Mouse (Mus musculus) ovary, postnatal 10 days (tissue): ENCODE measurements around the gene Ptprn2.

Experiments
- DNase-seq: peaks from one replicate; pipeline ENCODE4 v3.0.0; 2022; ENCODE audit warnings: low spot score

Gene Ptprn2

DNA sequence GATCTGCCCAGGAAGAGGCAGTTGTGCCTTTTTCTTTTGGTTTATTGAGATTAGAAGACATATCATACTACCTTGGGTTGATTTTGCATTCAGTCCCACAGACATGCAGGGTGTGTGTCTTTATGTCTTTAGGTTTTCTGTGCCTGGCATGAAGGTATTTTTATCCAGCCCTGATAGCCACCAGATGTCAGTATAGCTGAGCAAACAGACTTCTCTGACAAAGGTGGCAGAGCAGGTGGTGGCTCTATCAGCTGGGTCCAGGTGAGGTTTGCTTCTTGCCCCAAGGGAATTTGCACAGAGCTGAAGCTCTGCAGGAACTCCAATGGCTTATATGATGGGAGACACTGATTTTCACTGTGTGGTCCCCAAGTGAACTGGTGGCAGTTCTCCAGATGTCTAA, 161.3 kb downstream of the Ptprn2 start:
- no peak for DNase-seq

DNA sequence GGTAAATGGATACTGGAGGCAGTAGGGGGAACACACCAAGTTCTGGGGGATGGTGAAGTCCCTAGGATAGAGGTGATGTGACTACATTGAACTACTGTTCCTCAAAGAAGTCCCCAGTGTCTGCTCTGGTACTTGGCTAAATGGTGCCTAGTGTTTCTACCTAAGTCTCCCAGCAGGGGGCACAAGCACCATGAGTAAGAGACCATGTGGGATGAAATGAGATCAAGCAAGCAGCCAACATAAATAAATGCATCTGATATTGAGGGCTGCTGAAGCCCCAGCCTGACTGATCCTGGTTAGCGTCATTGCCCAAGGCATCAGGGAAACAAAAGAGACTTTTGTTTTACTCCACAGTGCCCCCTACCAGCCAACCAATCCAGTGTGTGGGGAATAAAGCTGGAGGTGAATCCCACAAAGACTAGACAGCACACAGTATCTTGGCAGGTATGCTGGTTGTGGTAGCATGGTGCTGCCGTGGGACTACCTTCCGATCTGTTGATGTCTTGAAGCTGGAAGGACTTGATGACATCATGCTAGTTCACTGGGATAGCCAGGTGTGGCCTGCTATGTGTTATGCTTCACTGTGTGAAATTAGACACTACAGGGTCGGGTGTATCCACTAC, 163.2 kb downstream of the Ptprn2 start:
- no peak for DNase-seq

DNA sequence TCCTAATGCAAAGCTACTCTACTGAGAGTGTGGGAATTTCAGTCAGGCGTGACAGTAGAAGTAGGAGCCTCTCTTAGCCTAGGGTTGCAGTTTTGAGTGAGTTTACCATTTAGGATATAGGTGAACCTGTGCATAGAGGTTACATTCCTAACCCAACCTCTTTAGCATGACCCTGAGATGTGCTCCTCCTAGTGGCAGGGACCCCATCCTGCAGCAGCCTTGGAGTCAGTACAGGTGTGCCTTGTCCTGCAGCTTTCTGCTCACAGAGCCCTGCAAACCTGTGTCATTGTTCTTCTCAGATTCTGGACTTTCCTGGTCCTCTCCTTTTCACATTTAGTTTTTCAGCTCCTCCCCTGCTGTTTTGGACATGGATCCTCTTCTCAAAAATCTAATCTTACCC, 168.2 kb downstream of the Ptprn2 start:
- no peak for DNase-seq

DNA sequence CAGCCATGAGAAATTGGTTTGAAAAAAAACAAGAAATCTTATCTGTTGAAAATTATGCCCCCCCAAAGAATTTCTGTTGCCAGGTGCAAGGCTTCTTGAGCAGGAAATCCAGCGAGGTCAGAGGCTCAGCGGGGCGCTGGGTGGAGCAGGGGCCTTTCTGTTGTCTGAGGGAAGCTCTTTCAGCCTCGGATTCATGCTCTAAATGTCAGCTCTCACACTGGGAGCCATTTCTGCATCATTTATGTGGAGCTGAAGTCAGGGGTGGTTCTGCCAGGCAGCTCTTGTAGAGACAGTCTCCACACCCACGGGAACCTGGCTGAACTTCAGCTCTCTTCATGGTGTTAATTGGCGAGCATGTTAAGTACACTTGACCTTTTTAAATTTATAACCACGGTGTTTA, 174.6 kb downstream of the Ptprn2 start:
- DNase-seq: no peak

DNA sequence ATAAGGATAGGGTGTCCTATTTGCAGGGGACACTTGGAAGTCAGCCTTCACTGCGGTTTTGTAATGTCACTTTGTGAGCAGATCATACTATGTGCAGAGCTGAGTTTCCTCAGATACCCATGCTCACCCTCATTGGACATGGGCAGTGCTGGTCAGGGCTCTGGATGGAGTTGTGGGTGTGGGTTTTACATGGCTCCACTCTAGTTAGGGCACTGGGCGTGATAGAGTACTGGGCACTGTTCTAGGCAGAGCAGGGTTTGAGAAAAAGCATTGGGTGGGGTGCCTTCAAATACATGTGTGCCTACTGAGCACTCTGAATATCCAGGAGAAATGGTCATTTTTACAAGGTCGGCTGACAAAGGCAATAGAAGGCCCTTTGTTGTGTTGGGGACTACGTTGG, 175.5 kb downstream of the Ptprn2 start:
- no peak for DNase-seq

DNA sequence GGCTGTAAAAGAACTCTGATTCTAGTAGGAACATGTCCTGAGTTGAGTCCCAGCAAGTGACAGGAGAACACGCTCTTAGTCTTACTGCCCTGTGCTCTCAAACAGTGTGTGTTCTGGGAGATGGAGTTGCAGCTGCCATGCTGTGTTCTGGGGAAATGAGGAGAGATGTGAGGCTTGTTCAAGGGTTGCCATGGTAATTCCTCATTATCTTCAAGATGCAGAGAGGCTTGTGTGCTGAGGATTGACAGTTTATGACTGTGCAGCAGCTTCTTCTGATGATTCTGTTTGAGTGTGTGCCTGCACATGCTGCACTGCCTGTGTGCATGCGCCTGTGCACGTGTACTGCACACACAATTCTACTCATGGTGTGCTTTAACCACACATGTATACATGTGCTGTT, 192.2 kb downstream of the Ptprn2 start:
- no peak for DNase-seq

DNA sequence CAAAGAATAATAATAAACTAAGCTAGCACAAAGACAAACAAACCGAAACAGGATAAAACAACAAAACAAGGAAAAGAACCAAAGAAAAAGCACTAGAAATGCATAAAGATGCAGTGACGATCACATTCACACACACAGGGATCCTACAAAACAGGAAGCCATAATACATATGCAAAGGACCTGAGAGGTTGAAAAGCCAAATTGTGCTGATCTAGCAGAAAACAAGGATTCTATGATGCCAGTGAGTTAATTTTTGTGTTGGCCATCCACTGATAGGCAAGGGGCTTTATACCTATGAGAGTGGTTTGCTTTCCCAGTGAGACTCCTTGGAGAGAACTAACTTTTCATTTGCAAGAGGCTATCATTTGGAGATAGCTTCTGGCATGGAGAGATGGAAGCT, 204.3 kb downstream of the Ptprn2 start:
- no peak for DNase-seq

DNA sequence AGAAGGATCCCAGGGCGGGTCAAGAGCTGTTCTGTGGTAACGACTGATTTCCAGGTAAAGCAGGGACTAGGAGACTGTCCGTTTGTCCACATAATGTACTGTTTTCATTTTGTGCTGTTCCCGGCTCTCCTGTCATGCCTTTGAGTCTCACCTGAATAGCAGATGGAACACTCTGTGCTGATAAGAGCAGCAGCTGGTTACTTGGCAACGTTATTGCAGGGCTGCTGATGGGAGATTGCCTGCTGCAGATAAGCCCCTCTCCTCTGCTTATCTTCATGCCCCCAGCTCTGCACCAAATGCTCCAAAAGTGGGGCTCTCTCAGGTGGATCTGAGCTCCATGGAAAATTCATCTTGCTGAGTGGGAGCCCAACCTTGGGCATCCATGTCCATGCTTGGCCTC, 224.0 kb downstream of the Ptprn2 start:
- no peak for DNase-seq

DNA sequence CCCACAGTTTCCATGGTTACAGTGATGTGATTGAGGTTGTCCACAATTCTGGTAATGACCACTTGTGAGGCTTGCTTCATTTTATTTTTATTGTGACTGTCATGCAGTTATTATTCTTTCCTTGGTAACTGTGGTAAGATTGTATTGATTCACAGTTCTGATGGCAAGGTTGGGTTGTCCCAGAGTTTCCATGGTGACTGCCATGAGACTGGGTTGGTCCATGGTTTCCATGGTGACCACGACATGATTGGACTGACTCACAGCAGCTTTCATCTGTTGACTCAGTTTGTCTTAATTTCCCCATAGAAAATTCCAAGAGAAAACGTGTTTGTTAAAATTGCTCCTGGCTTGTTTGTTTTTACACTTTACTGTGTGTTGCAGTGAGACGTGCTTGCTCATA, 225.2 kb downstream of the Ptprn2 start:
- no peak for DNase-seq

DNA sequence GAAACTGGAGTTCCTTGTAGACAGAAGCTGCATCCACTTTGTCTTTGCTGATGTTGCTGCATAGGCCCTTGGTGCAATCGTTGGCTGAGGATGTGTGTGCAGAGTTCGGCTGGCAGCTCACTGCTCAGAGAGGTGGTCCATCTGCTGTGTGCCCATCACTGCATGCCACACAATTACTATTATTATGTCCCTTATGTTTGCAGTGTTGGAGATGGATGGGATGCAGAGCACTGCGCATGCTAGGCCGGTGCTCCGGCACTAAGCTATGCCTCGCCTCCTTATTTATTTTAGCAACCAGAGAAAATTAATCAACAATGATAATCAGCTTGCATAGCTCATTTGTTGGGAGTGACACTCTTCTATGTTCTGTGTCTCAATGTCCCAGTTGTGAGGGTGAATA, 225.6 kb downstream of the Ptprn2 start:
- no peak for DNase-seq

DNA sequence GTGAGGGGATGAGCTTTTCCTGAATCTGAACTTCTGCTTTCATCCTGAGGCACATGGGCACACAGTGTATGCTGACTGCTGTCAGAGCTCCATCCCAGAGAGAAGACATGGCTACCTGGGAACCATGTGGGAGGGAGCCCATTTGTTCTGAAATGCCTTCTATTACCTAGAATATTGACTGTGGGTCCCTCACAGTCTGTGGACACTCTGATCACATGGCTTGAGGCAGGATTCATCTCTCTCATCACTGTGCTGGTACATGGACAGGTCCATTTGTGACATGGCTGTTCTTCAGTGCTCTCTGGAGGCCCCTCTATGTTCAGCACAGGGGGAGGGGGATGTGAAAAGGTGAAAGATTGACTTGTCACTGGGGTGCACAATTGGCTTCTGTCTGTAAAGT, 227.6 kb downstream of the Ptprn2 start:
- DNase-seq: no peak

DNA sequence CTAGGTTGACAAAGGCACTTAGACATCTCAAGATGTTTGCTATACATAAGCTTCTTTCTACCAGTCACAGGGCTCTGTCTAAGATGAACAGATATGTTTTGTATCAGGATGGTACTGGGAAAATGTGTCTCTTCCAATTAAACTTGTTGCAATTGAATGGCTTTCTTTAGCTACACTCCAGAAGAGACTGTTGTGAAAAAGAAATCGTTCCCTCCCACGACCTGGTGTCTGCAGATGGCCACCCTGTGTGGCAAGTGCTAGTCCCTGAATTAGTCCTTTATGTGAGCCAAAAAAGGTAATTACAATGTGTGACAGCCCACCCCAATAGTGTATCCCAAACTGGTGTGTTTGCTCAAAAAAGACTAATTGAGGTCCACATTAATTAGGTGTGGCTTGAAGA, 235.5 kb downstream of the Ptprn2 start:
- DNase-seq: no peak

DNA sequence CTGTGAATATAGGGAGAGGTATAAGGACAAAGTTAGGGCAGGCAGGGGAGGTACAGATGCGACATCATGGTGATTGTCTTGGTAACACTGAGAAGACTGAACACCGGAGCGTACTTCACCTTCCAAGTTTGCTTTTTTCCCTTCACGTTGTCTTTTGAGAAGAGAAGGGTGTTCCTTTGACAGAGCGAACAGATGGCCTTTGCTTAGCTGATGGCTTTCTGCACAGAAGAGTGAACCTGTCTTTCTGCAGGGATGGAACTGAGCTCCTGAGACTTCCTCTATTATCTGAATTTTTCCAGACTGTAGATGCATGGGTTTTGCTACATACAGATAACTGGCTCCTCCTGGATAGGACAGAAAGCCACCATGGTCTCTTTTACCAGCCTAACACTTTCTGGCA, 254.6 kb downstream of the Ptprn2 start:
- DNase-seq: no peak

DNA sequence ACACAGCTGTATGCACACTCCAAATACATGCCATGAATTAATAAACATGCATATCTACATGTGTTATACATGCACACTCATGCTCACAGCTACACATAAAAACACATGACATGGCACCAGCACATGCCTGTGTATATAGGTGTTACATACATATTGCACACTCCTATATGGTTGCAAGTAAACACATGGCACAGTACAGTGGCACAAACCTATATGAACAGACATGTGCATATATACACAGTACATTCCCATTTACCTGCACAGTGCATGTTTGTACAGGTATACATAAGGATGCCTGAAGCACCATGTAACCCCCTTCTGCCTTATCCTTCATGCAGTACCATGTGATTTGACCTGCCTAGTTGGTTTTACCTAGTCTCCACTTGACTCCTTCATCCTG, 255.8 kb downstream of the Ptprn2 start:
- no peak for DNase-seq

DNA sequence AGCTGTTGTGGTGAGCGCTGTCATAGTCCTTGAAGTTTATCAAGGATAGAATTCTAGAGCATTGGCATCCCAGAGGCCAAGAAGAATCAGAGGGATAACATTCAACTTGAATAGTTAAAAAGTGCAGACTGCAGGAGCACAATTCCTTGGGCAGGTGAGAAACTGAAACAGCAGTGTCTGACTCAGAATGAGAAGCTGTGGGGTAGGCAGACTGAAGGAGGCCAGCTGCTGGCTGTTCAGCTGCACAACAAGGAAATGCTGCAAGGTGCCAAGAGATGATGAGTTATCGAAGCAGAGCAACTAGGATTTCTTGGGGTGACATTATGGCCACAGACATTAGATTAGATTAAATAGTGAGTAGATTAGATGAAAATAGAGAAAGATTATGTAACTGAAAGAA, 260.9 kb downstream of the Ptprn2 start:
- DNase-seq: no peak

DNA sequence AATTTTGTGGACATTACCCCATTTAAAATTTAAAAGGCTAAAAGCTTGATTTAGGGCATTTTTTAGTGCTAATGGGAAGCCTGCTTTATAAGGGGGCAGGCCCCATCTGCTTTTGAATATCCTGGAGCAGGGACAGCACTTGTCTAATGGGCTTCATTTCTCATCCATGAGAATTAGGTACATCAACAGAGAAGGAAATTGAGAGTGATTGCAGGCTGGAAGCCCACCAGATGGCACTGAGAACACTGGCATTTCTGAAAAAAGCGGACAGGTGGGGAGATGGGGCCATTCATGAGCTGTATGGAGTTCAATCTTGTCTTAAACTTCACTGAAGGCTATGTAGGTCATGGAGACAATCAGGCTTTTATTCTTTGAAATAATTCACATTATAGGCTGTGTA, 267.3 kb downstream of the Ptprn2 start:
- no peak for DNase-seq

DNA sequence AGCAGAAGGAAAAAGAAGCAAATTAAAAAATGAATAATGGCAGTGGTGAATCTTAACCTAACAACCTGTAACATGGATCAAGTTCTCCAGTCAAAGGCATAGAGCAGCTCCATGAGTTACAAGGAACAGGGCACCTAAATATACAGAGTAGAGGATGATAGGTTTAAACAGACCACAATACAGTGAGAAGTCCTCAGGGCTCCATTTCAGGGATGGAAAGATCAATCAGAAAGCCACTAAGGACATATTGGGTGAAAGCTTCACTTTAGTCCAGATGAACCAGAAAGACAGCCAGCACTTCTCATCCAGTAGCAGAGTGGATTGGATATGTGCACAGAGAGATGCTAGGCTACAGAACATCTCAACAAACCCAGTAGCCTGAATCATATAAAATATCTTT, 278.4 kb downstream of the Ptprn2 start:
- DNase-seq: no peak

DNA sequence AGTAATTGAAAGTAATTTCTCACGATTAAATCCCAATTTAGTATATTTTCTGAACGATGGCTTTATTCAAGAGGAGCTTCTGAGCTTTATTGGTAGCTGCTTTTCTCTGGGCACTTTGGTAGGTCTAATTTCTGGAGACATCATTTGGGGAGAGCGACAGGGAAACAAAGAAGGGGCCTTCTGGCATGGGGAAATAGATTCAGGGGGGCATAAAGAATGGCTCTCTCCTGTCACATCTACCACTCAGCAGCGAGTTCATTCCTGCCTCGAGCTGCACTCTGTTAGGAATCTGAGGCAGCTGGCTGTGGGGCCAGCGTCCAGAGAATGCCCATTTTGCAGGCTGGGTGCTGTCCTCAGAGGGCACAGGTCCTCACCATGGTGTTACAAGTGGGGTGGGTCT, 285.4 kb downstream of the Ptprn2 start:
- no peak for DNase-seq

DNA sequence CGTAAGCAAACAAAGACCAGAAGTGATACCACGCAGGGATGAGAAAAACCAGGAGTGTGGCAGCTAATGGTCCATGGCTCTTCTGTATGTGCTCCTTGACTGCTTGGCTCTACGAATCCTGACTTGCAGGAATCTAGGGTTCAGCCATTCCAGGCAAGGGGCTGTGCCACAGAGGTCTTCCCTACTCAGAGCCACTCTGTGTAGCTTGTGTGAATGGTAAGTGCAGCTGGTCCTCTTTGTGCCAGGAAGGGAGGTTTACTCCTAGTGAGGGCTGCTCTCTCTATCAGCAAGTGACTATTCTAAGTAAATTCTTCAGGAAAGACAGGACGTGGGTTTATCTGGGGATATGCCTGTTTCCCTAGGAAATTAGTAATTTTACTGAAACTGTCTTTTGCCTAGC, 286.0 kb downstream of the Ptprn2 start:
- DNase-seq: no peak

DNA sequence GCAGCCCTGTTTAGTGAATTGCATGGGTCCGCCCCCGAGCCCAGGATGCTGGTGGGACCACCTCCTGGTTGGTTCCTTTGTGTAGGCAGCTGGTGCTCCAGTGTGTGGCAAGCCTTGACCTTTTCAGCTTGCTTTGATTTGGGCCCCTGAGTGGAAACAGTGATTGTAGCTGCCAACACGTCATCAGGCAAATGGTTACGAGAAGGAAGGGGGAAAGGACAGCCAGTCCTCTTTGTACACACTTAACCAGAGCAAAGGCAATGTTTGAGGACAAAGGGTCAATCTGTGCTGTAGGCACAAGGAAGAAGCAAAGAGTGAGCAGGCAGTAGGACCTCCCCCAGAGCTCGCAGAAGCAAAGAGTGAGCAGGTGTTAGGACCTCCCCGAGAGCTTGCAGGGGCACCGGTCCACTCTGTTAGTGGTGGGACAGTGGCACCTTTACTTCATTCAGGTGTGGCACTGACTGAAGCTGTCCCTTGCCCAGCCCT, 286.6 kb downstream of the Ptprn2 start:
- DNase-seq: no peak

DNA sequence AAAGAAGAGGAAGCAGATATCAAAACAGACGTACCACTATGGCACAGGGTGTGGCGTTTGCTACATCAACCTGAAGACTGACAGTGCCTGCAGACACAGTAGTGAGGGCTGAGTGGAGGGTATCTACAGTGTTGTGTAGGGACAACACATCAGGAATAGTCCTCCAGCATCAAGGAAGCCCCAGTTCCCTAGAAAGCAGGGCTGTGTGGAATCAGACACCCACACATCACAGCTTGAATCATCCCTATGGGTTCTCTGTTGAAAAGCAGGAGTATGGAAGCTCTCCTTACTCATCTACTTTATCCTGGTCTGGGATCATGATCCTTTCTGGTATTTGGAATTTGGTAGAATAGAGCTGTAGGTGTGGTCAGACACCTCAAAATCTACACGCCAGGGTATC, 287.8 kb downstream of the Ptprn2 start:
- no peak for DNase-seq

DNA sequence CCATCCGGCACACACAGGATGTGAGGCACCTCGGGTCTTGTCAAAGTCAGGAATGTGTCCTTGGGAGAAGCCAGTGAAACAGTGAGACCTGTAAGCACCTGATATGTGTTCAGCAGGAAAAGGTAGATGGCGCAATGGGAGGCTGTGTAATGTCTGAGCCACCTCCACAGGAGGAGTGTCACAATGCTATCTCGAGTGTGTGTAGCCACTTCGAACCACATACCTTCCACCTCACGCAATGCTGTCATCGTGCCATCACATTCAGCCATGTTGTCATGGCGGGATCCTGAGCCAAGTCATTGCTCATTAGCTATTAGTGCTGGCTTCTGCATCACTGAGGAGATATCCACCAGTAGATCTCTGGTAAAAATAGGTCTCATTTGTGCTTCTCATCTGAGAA, 290.9 kb downstream of the Ptprn2 start:
- no peak for DNase-seq

DNA sequence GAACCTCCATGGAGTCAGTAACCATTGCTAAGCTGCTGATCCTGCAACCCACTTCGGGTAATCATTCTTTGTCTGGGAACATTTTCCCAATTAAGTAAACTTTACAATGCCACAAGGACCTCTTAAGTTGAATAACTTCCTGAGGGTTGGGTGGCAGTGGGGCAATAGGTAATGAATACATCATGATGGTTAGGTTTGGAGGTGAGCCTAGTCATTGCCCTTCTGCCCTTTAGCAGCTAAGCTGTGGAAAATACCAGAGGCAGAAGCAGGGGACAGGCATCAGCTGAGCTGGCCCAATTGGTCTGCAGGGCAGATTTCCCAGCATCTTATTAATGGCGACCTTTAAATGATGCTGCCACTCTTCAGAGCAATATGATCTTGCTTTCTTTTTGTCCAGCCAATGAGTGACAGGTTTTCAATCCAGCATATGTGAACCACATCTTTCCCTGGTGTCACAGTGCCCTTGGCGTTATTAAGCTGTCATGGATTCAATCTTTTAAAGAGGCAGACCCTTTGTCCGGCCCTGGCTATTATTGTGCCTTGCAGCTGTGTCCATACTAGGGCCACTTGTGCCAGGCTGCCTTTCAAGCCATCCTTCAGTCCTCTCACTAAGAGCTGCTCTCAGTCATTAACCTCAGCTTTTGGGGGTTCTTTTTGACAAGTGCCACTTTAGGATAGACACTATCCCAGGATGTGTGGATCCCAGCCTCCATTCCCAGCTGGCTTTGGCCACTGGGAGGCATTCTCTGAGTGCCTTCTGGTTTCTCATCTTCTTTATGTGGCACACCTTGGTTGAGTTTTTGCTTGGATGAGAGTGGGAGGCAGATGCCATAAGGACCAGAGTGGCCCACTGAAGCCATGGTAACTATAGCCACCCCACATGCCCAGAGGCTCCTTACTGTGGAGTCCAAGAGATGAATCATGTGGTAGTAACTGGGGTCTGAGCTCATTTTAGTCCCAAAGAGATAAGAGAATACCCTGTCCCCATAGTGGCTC, 292.9 kb downstream of the Ptprn2 start:
- DNase-seq: no peak

DNA sequence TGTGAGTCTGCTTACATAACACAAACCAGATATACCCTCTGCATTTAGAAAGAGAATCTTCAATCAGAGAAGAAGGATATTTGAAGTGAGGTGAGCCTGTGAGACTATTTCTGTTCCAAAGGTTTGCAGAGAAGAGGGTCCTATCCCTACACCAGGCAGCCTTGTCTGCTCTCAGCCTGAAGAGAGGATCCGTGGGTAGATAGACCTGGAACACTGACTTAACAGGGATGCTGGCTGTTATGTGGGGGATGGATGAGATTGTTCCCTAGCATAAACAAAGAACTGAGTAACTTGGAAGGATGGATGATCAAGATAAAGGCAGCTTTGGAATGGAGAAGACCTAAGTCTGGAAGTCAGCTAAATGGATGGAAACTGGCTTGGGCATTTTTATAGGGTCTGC, 294.9 kb downstream of the Ptprn2 start:
- DNase-seq: no peak
